Mouse (Mus musculus) gastrocnemius, postnatal 25 days (tissue): ENCODE data around the gene Tex44. TPM values are rescaled to one million over a fixed set of nuclear protein-coding genes. Genes with fewer than 3 reads are reported as not detected.

Experiments
- DNase-seq: peaks from one replicate; pipeline ENCODE4 v3.0.0; 2022
- total RNA-seq, 2 experiments: library from RNA; stranded (reverse); gene quantifications; 1 replicate in 1 of 2; 2 replicates in 1 of 2; pipeline ENCODE4 v1.2.3; 2021

Gene Tex44
- total RNA-seq, 2 experiments from 2014 or later, result not detected

DNA sequence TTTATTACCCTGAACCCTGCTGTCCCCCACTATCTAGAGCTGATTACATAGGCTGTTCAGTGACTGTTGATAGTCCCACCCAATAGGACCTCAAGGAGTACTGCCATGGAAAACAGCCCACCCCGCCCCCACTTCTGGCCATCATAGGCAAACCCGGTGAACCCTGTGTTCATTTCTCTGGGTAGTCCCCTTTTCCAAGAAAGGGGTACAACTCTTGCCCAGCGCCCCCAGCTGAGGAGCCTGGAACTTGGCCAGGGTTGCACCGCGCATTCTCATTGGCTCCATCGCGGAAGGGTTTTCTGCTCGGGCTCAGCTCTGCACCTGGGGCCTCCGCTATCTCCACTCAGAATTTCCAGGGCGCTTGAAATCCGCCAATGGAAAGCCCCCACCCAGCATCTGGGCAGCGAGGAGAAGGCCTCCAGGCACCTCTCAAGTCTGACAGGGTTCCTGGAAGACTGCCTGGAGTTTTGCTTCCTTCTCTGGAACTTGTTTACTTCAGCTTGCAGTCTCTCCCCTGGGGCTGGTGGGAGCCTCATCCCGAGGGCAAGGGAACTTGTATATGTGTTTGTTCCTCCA, 21.6 kb downstream of the Tex44 start:
- DNase-seq, result peak; percentile 49

DNA sequence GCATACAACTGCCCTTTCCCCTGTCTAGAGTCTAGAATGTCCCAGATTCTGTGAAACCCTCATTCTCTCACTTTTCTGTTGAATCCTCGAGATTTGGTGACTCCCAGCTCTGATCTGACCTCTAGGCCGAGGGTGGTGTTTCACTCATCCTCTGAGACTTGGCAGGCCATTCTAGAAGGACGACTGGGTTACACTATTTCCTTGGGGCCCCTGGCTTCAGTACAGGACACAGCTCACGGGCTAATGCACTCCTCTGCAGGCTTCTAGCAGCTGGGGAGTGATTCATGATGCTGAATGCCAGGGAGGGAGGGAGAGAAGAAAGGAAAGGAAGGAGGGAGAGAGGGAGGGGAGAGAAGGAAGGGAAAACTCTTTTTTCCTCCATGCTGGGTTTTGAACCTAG, 22.1 kb downstream of the Tex44 start:
- DNase-seq, result peak; percentile 71

- DNase-seq, result no peak
Observed at GRCm38 (mm10) chr1:86449966-86450365, 23.8 kb downstream of the Tex44 start.

- no peak for DNase-seq
Observed at GRCm38 (mm10) chr1:86452713-86453112, 26.6 kb downstream of the Tex44 start.

GRCm38 (mm10) chr1:86456892-86457581, 30.9 kb downstream of the Tex44 start:
- no peak for DNase-seq

GRCm38 (mm10) chr1:86459371-86459770, 33.2 kb downstream of the Tex44 start:
- no peak for DNase-seq

DNA sequence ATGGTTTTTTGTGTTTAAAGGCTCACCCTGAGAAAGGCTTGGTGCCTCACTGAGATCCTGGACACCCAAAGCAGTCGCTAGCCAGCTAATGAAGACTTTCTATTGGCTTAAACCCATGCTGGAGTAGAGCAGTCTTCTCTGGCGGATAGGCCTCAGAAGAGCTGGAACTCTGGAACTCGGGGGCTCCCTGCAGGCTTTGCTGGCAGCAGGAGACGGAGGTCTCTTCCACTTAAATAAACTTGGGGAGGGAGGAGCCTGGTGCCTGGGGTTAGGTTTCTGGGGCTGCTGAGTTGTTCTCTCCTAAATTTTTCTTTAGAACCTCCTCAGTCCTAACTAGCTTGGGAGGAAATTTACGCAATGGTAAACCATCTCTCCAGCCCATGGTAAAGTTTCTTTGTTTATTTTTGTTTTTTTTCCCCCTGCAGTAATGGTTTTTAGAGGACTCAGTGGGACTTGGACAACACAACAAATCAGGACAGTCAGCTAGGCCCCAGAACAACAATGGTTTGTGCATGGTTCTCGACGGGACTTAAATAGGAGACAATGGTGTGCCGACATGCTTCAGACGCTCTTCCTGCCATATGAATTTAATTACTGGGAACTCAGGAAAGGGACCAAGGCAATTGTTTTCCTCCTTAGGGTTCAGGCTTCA, 38.2 kb downstream of the Tex44 start:
- no peak for DNase-seq

- DNase-seq, result no peak
Observed at GRCm38 (mm10) chr1:86464875-86465224, 38.7 kb downstream of the Tex44 start.

DNA sequence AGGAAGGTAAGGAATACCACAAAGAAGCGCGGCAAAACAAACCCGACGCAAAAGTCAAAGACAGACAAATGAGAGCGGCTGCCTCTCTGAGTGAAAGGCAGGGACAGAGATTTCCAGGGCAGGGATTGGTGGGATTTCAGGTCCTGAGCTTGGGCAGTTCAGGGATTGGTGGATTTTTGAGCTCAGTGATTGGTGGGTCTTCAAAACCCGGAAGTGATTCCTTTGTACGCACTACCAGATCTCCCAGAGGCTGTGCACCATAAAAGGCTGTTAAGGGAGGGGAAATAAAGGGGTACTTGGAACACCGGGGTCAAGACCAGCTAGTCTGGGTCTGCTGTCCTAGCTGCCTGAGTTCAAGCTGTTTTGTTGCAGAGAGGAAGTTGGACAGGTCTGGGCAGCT, 41.3 kb downstream of the Tex44 start:
- no peak for DNase-seq

DNA sequence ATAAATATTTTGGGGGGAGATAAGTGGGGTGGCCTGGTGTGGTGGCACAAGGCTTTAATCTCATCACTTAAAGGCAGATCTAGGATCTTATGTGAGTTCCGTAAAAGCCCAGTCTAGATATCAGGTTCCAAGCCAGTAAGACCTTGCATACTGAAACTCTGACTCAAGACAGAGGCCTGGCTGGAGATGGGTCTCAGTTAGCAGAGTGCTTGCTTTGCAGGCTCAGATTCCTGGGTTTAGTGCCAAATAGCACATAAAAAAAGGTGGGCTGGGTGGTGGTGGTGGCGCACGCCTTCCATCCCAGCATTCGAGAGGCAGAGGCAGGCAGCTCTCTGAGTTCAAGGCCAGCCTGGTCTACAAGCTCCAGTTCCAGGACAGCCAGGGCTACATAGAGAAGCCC, 43.7 kb downstream of the Tex44 start:
- DNase-seq, result no peak

GRCm38 (mm10) chr1:86470519-86471181, 44.5 kb downstream of the Tex44 start:
- peak; percentile 84 for DNase-seq

- peak; percentile 37 for DNase-seq
Observed at GRCm38 (mm10) chr1:86471504-86471961, 45.4 kb downstream of the Tex44 start.

DNA sequence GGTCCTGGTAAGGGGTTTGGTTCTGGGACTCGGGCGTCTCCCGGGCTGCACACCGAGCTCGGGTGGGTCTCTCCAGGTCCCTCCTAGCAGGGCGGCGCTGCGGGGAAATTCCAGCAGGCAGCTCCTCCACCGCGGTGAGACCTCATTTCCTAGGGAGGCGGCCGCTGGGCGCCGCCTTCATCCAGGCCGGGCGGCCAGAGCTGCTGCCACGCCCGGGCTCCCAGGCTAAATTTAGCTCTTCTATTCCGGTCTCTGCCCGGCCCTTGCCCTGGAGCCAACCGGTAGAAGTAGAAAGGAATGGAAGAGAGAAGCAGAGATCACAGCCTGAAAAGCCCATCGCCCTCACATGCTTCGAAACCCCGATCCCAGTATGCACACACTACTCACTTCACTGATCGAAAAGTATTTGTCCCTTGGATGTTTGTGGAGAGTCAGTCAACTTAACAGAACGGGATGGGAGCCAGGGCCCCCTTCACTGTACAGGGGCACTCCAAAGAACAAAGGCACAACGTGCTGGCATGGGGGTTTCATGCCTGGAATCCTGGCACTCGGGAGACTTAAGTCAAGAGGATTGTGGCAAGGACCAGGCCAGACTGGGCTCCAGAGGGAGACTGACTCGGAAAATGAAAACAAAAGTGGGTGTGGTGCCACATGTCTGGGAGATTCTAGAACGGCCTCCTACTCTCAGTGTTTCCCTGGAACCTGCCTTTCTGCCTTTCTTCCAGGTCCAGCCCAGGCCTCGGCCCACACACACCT, 46.2 kb downstream of the Tex44 start:
- DNase-seq, result peak; percentile 79

DNA sequence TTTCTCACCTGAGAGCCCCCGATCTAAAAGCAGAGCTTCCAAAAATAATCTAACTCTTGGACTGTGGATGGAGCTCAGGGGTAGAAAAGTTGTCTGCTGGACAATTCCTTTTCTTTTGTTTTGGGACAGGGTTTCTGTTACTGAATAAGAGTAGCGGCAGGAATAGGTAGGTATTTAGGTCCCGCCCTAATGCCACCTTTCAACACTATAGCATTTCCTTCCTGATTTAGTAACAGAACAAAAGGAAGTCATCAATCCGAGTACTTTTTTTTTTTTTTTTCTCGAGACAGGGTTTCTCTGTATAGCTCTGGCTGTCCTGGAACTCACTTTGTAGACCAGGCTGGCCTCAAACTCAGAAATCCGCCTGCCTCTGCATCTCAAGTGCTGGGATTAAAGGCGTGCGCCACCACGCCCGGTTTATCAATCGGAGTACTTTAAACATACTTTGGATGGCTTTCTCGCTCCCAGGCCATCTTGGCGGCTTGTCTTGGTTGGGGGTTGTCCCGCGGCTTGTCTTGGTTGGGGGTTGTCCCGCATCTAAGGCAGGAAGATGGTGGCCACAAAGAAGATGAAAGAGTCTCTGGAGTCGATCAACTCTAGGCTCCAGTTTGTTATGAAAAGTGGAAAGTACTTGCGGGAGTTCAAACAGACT, 47.1 kb downstream of the Tex44 start:
- DNase-seq, result no peak

Other genes with a start within 250 kb of the Tex44 start
- gene B3gnt7, start 123.5 kb upstream of the Tex44 start, total RNA-seq, result not detected
- gene Ncl, start 66.9 kb upstream of the Tex44 start, total RNA-seq, result 10 to 100 TPM; 84.0 to 88.2 TPM
- not detected for gene Nmur1, start 101 bp upstream of the Tex44 start, total RNA-seq
- gene Ptma, start 100.4 kb downstream of the Tex44 start, total RNA-seq, result 100 to 1,000 TPM; 100 to 129 TPM
- gene Pde6d, start 156.3 kb downstream of the Tex44 start, total RNA-seq, result 10 to 100 TPM; 21.9 to 29.6 TPM
- 10 to 100 TPM in 1 of 2 experiments, 1 to 10 TPM in 1; 9.6 to 10.4 TPM for gene Cops7b, start 156.6 kb downstream of the Tex44 start, total RNA-seq
- gene Nppc, start 244.2 kb downstream of the Tex44 start, total RNA-seq, result 1 to 10 TPM in 1 of 2 experiments, under 1 TPM in 1; 0.96 to 1.1 TPM